Mouse (Mus musculus): ENCODE measurements at regions not wholly inside any gene's neighbourhood (a gene's known extent, or its start where the extent isn't known, plus 50 kb on each side); places are given as distances from the start of the nearest gene placed in this dataset.

- H3K9me3 ChIP-seq (replicated peaks) = no peaks in the 10 kb centered on the region
- 62% methylated on average over 28 of the region's 28 CpGs for WGBS
- no peak for ATAC-seq (ENCODE audit: low FRiP score)
These were observed 190.0 kb upstream of the Tbx3 start for GRCm38 (mm10) chr5:119480191-119481190.

GRCm38 (mm10) chr5:119483706-119484105, 186.8 kb upstream of the Tbx3 start:
- no peak for ATAC-seq (ENCODE audit: low FRiP score)

More at GRCm38 (mm10) chr5:119480191-119481190, 190.0 kb upstream of the Tbx3 start:
- no peak overlapping the region for H3K4me2 ChIP-seq (replicated peaks)
- H3K4me3 ChIP-seq = no peak overlapping the region
- no peak overlapping the region for H3K27ac ChIP-seq
- H3K36me3 ChIP-seq = no peaks in the 10 kb centered on the region
- H3K9ac ChIP-seq = no peak overlapping the region
- no peaks in the 10 kb centered on the region for H3K27me3 ChIP-seq
- no peaks in the 10 kb centered on the region; the same call in 1 of the 2 replicates for H3K4me1 ChIP-seq

GRCm38 (mm10) chr5:119486196-119486595, 184.3 kb upstream of the Tbx3 start:
- no peaks in the 10 kb centered on the region for H3K9me3 ChIP-seq (replicated peaks)
- H3K9ac ChIP-seq = no peak overlapping the region
- no peak overlapping the region for H3K27ac ChIP-seq
- no peaks in the 10 kb centered on the region for H3K27me3 ChIP-seq
- H3K36me3 ChIP-seq = no peaks in the 10 kb centered on the region
- H3K4me2 ChIP-seq (replicated peaks) = no peak overlapping the region
- ATAC-seq (ENCODE audit: low FRiP score) = no peak
- H3K4me1 ChIP-seq = no peaks in the 10 kb centered on the region
- H3K4me3 ChIP-seq = no peak overlapping the region

More at GRCm38 (mm10) chr5:119483706-119484105, 186.8 kb upstream of the Tbx3 start:
- Histone ChIP-seq H3K27me3 (no peaks in the 10 kb centered on the region), H3K4me3 (no peak overlapping the region), H3K4me1 (no peaks in the 10 kb centered on the region; the same call in 1 of the 2 replicates), H3K9ac (no peak overlapping the region), H3K9me3 (replicated peaks) (no peaks in the 10 kb centered on the region), H3K36me3 (no peaks in the 10 kb centered on the region), H3K27ac (no peak overlapping the region), H3K4me2 (replicated peaks) (no peak overlapping the region)
- 79% methylated on average over 8 of the region's 8 CpGs for WGBS

- no peak for ATAC-seq (ENCODE audit: low FRiP score)
- Histone ChIP-seq H3K27me3 (no peaks in the 10 kb centered on the region), H3K4me1 (no peaks in the 10 kb centered on the region), H3K9me3 (replicated peaks) (no peaks in the 10 kb centered on the region), H3K36me3 (no peaks in the 10 kb centered on the region), H3K27ac (no peak overlapping the region), H3K4me2 (replicated peaks) (no peak overlapping the region), H3K9ac (no peak overlapping the region), H3K4me3 (no peak overlapping the region)
- WGBS = 86% methylated on average over 8 of the region's 8 CpGs
These were observed 183.3 kb upstream of the Tbx3 start for GRCm38 (mm10) chr5:119487184-119487583.

- Histone ChIP-seq H3K9ac (no peak overlapping the region), H3K27me3 (0 out of 2 replicates have a peak, but pooled peaks cover 2% of the 10 kb centered on the region), H3K4me1 (no peaks in the 10 kb centered on the region), H3K4me3 (no peak overlapping the region), H3K4me2 (replicated peaks) (no peak overlapping the region), H3K36me3 (no peaks in the 10 kb centered on the region), H3K27ac (no peak overlapping the region), H3K9me3 (replicated peaks) (no peaks in the 10 kb centered on the region)
- ATAC-seq (ENCODE audit: low FRiP score) = no peak
- 81% methylated on average over 1 of the region's 1 CpGs for WGBS
These were observed 173.0 kb upstream of the Tbx3 start for GRCm38 (mm10) chr5:119497501-119497900.

- H3K9ac ChIP-seq = no peak overlapping the region
- H3K4me2 ChIP-seq (replicated peaks) = no peak overlapping the region
- no peaks in the 10 kb centered on the region for H3K36me3 ChIP-seq
- H3K4me3 ChIP-seq = no peak overlapping the region
- no peaks in the 10 kb centered on the region for H3K4me1 ChIP-seq
- H3K9me3 ChIP-seq (replicated peaks) = no peaks in the 10 kb centered on the region
- 73% methylated on average over 6 of the region's 6 CpGs for WGBS
- no peak for ATAC-seq (ENCODE audit: low FRiP score)
- H3K27ac ChIP-seq = no peak overlapping the region
- 0 out of 2 replicates have a peak, but pooled peaks cover 2% of the 10 kb centered on the region for H3K27me3 ChIP-seq
These were observed 172.0 kb upstream of the Tbx3 start for GRCm38 (mm10) chr5:119498431-119498830.

GRCm38 (mm10) chr5:119507709-119508108, 162.8 kb upstream of the Tbx3 start:
- 81% methylated on average over 14 of the region's 14 CpGs for WGBS
- no peak overlapping the region for H3K27ac ChIP-seq
- no peak for ATAC-seq (ENCODE audit: low FRiP score)
- no peak overlapping the region for H3K9ac ChIP-seq
- no peaks in the 10 kb centered on the region for H3K9me3 ChIP-seq (replicated peaks)
- no peaks in the 10 kb centered on the region for H3K36me3 ChIP-seq
- H3K4me2 ChIP-seq (replicated peaks) = no peak overlapping the region
- H3K4me1 ChIP-seq = no peaks in the 10 kb centered on the region
- H3K27me3 ChIP-seq = no peaks in the 10 kb centered on the region
- no peak overlapping the region for H3K4me3 ChIP-seq

- Histone ChIP-seq H3K27me3 (peaks cover 13% of the 10 kb centered on the region), H3K9ac (no peak overlapping the region), H3K27ac (no peak overlapping the region), H3K4me3 (no peak overlapping the region), H3K36me3 (no peaks in the 10 kb centered on the region), H3K4me1 (no peaks in the 10 kb centered on the region), H3K4me2 (replicated peaks) (no peak overlapping the region), H3K9me3 (replicated peaks) (no peaks in the 10 kb centered on the region)
- WGBS = 83% methylated on average over 19 of the region's 19 CpGs
- ATAC-seq (ENCODE audit: low FRiP score) = no peak
These were observed 151.8 kb upstream of the Tbx3 start for GRCm38 (mm10) chr5:119518506-119519252.

GRCm38 (mm10) chr5:119524171-119524570, 146.3 kb upstream of the Tbx3 start:
- no peak overlapping the region for H3K4me3 ChIP-seq
- WGBS = 30% methylated on average over 4 of the region's 4 CpGs
- no peak overlapping the region for H3K4me2 ChIP-seq (replicated peaks)
- no peaks in the 10 kb centered on the region for H3K9me3 ChIP-seq (replicated peaks)
- H3K36me3 ChIP-seq = no peaks in the 10 kb centered on the region
- no peak overlapping the region for H3K27ac ChIP-seq
- H3K27me3 ChIP-seq = peaks cover 13% of the 10 kb centered on the region
- ATAC-seq (ENCODE audit: low FRiP score) = no peak
- H3K9ac ChIP-seq = no peak overlapping the region
- peaks cover 5% of the 10 kb centered on the region; the same call in 1 of the 2 replicates for H3K4me1 ChIP-seq

GRCm38 (mm10) chr5:119525960-119526359, 144.5 kb upstream of the Tbx3 start:
- peaks cover 12% of the 10 kb centered on the region for H3K27me3 ChIP-seq
- H3K4me3 ChIP-seq = no peak overlapping the region
- H3K9me3 ChIP-seq (replicated peaks) = no peaks in the 10 kb centered on the region
- H3K4me1 ChIP-seq = peaks cover 18% of the 10 kb centered on the region
- 67% methylated on average over 5 of the region's 5 CpGs for WGBS
- no peak overlapping the region for H3K9ac ChIP-seq
- H3K36me3 ChIP-seq = no peaks in the 10 kb centered on the region
- no peak overlapping the region for H3K4me2 ChIP-seq (replicated peaks)
- no peak for ATAC-seq (ENCODE audit: low FRiP score)
- no peak overlapping the region for H3K27ac ChIP-seq

GRCm38 (mm10) chr5:119530009-119530408, 140.5 kb upstream of the Tbx3 start:
- Histone ChIP-seq H3K27ac (no peak overlapping the region), H3K9me3 (replicated peaks) (no peaks in the 10 kb centered on the region), H3K36me3 (no peaks in the 10 kb centered on the region), H3K4me2 (replicated peaks) (no peak overlapping the region), H3K4me1 (peaks cover 13% of the 10 kb centered on the region), H3K27me3 (0 out of 2 replicates have a peak, but pooled peaks cover 3% of the 10 kb centered on the region), H3K4me3 (no peak overlapping the region), H3K9ac (no peak overlapping the region)
- 45% methylated on average over 8 of the region's 8 CpGs for WGBS
- ATAC-seq (ENCODE audit: low FRiP score) = no peak

- ATAC-seq (ENCODE audit: low FRiP score) = no peak
- H3K4me1 ChIP-seq = peaks cover 8% of the 10 kb centered on the region
- H3K4me3 ChIP-seq = no peak overlapping the region
- H3K4me2 ChIP-seq (replicated peaks) = no peak overlapping the region
- H3K9me3 ChIP-seq (replicated peaks) = no peaks in the 10 kb centered on the region
- 61% methylated on average over 5 of the region's 5 CpGs for WGBS
- no peak overlapping the region for H3K27ac ChIP-seq
- H3K9ac ChIP-seq = no peak overlapping the region
- H3K36me3 ChIP-seq = no peaks in the 10 kb centered on the region
- H3K27me3 ChIP-seq = 0 out of 2 replicates have a peak, but pooled peaks cover 3% of the 10 kb centered on the region
These were observed 135.5 kb upstream of the Tbx3 start for GRCm38 (mm10) chr5:119534946-119535345.
